Mouse (Mus musculus): ENCODE data around the gene Rpl18.

The Rpl18 gene

DNA sequence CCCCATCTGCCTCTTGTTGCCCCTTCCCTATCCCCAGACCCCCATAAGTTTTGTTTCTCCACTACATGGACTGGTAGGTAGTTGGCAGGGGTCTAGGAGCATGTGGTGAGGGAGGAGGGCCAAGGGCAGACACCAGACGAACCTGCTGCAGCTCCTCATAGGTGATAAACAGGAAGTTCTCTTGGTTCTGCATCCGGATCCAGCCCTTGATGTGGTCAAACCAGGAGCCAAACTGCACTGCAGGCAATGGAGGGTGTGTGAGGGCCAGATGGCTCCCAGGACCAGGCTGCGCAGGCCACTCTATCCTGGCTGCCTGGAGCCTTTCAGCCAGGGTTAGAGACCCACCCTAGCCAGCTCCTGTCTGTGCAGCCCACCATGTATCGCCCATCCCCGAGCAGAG lies 18.2 kb downstream of the Rpl18 start:
- peak; percentile 80 to 87 for DNase-seq

DNA sequence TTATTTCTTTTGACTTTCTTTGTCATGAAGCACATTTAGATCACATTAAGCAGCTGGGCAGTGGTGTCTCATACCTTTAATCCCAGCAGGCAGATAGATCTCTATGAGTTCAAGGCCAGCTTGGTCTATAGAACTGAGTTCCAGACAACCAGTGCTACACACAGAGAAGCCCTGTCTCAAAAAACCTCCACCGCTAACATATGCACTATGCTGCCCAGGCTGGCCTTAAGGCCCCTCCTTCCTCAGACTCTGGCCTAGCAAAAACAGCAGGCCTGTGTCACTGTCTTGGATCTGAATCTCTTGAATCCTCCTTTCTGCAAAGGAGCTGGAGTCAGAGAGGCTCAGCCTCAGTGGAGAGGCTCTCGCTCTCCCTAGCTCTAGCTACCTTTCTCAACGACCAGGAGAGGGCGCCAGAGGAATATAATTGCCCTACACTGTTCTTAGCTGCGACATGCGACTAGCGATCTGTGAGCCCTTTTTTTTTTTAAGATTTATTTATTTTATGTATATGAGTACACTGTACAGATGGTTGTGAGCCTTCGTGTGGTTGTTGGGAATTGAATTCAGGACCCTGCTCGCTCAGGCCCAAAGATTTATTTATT lies 24.0 kb downstream of the Rpl18 start:
- peak; percentile 71 to 81 for DNase-seq

DNA sequence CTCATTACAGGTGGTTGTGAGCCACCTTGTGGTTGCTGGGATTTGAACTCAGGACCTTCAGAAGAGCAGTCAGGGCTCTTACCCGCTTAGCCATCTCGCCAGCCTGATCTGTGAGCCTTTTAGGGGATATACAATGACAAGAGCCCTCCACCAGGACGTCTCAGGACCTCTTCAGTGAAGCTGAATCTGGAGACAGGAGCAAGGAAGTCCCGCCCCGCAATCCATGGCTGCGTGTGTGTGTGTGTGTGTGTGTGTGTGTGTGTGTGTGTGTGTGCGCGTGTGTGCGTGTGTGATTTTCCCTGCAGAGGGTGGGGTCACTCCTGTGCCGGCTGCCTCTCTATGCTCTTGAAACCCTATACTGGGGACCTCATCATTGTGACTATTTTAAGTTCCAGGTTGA lies 24.6 kb downstream of the Rpl18 start:
- DNase-seq = no peak

DNA sequence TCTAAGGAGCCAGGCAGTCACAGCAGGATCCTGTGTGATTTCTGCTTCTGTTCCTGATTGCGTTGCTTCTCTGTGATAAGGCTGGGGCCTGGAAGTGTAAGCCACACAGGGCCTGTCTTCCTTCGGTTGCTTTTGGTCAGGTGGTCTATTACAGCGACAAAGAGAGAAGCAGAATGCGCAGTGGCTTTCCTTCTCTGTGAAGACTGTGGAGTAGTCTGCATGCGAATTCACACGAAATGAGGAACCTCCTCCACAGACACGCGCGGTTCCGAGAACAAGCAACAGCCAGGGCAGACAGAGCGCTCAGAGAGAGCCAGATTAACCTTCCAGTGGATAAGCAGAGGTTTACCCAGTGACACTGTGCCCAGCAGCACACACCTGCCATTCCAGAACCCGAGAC lies 26.1 kb downstream of the Rpl18 start:
- DNase-seq = no peak

DNA sequence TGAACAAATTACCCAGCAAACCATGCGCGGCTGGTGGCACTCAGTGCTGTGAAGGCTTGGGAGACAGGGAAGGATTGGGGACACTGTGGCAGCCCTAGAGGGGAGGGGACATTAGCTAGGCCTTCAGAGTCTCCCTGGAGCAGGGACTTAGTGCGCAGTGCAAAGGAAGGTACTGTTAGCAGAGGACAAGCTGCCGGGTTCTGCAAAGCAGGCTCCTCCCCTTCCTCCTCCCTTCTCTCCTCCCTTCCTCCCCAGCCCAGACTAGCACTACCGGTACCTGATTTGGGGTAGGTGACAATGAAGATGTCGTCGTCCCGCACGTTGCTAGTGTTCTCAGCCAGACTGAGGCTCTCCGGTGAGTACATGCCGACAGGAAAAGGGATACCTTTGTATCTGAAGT lies 26.5 kb downstream of the Rpl18 start:
- peak; percentile 54 to 66 for DNase-seq

DNA sequence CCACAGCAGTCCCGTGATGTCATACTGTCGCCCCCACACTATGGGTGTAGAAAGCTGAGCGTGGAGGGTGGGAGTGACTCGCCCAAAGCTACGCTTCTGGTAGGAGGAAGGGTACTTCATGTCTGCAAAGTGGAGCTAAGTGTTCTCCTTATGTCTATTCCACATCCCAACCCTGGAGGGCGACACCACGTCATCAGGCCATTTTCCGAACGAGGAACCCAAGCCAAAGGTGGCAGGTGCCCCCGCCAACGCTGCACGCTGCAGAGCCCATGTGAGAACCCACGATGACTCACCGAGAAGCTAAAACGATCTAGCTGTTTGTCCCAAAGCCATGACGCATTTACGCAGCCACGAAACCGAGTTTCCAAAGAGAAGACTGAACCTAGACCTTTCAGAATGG lies 27.1 kb downstream of the Rpl18 start:
- DNase-seq = peak in 1 of 2 experiments; percentile 44

DNA sequence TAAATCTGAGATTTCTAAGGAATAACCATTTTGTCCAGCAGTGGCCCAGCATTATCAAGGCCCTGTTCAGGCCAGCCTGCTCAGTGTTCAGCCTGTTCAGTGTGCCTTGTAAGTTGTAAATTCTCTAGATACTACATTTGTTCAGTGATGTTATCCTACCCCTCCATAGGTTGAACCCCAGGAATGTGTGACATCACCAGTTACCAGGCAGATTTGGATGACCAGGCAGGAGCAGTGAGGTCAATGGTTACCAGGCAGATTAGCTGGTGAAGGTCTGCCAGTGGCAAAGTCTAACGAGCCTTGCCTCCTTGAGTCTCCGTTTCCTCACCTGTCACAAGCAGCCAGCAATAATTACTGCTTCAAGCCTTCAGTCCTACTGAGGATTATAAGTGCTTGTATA lies 29.1 kb downstream of the Rpl18 start:
- no peak for DNase-seq

DNA sequence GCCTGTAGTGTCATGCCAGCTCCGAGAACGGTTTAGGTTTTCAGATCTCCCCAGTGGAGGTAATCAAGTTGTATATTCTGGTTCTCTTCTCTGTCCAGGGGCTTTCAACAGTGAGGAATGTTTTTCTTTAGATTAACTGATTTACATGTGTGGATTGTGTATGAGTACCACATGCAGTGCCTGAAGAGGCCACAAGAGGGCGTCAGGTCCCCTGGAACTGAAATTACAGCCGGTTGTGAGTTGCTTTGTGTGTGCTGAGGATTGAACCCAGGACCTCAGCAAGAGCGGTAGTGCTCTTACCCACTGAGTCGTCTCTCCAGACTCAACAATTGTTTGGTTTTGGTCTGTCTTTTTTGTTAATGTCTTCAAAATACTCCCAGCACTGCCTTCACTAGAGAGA lies 31.3 kb downstream of the Rpl18 start:
- DNase-seq = no peak

DNA sequence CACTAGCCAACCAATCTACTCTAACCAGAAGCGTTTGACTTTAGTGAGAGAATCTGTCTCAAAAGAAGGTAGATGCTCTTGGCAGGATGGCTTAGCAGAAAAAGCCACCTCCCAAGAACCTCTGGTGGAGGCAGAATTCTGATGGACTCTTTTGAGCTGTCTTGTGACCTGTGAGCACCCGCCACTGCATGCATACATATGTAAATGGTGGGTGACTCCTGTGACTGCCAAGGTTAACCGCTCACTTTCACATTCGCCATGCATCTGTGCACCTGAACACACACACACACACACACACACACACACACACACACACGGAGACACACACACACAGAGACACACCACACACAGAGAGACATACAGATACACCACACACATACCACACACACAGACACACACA lies 32.2 kb downstream of the Rpl18 start:
- no peak for DNase-seq

DNA sequence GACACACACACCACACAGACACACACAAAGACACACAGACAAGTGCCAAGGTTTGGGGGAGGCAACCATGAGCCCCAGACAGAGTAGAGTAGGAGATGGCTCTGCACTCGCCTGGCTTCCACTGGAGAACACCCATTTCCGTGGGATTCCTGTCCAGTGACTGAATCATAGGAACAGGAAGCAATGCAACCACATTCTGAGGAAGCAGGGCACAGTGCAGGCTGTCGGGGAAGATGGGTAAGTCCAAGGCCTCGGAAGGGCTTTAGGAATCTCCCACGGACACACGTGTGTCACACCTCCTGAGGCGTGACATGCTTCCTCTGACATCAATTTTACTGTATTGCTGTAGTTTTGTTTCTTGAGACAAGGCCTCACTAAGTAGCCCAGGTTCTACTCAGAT lies 32.9 kb downstream of the Rpl18 start:
- DNase-seq = no peak

DNA sequence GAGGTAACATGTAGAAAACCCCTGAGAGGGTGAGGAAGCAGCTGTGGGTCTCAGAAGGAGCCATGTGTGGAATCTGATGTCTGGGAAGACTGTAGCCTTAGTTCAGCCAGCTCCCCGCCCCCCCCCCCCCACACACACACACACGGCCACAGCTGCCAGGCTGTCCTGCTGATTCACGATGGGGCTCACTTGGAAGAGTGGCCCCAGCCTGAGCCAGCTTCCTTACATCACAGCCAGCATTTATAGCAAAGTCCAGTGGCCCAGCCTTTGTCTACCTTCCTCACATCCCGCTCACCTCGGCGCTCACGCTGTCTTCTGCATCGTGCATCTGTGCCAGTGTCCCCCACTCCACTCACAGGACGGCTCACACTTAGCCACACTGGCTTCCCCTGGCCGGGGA lies 34.1 kb downstream of the Rpl18 start:
- no peak for DNase-seq

DNA sequence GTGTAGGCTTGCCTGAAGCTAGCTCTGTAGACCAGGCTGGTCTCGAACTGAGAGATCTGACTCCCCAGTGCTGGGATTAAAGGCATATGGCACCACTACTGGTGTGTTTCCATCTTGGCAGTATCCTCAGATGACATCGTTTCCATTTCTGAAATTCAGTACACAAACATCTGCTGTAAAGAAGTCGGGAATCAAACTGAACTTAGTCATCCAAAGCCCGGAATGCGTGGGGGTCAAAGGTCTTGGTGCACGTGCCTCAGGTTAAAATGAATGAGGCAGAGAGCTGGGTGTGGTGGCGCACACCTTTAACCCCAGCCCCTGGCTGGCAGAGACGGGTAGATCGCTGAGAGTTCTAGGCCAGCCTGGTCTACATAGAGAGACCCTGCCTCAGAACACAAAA lies 34.9 kb downstream of the Rpl18 start:
- no peak for DNase-seq

DNA sequence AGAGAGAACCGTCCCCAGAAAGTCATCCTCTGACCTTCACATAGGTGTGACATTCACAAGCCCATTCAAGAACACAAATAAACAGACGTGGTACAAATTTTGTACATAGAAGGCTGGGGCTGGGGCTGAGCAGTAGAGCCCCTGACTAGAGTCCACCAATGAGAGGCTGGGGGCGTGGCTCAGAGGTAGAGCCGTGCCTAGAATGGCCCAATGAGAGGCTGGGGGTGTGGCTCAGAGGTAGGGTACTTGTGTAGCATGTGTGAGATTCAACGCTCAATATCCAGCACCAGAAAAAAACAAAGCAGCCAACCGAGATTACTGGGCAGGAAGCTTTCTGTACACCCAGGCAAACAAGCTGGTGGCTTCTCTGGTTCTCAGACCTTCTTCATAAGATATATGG lies 40.4 kb downstream of the Rpl18 start:
- DNase-seq = no peak

DNA sequence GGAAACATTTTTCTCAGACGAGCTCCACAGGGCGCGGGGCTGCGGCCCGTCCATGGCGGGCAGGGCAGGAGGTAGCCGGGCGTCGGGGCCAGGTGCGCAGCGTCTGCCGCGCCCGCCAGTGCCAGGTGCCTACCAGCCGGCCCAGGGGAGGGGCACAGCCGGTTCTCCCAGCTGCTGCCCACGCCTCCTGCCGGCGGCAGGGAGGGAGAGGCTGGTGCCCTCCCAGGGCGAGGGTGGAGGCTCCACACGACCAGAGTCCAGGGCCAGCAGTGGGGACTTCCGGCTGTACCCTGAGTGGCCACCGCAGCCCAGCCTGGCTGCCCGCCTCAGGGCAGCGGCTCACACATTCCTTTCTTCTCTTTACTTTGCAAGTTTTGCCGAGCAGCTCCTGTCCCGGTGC lies 44.1 kb downstream of the Rpl18 start:
- peak; percentile 51 to 71 for DNase-seq

DNA sequence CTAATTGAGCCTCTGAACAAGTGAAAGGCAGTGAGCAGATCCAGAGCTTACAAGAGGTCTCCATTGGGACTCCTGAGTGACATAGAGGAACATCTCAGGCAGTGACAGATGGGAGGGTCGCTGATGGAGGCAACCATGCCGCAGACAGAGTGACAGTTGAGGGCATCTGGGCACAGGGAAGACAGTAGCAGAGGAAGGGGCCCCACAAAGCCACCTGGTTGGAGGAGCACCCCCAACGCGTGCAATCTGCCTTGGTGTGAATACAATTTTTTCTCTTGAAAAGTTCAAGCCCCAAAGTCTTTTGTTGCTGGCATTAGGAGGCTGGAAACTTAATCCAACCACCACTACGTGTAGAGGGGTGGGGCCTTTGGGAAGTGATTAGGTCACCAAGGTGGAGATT lies 44.9 kb downstream of the Rpl18 start:
- peak in 1 of 2 experiments; percentile 24 for DNase-seq

DNA sequence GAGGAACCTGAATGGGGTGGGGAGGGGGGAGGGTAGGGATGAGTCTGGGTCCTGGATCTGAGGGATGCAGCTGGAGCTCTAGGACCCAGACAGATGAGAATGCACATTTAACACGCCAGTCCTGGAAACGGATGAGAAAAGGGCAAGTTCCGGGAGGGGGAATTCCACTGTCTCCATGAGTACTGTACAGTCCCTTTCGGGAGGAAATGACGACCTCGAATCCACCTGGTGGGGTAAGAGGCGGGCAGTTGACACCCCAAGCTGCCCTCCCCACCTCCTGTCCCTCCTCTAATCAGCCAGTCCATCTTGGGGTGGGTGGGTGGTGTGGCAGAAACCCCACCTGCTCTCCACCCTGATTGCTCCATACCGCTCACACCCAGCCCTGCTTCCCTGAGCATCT lies 50.7 kb downstream of the Rpl18 start:
- DNase-seq = no peak

DNA sequence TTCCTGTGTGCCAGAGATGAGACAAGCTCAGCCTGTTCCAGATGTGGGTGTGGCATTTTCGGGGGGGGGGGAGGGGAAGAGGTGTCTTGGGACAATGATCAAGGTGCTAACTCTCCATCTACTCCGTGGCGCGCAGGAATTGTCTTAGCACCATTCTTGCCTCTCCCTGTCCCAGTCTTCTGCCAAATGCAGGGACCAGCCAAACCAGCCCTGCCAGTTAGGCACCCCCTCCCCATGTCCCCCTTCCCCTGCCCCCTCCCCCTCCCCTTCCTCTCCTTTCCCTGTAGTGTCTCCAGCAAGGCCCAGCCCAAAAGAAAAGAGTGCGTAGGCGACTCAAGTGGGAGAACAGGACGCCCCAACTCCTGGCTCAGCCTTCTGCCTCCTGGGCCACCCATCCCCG lies 51.5 kb downstream of the Rpl18 start:
- no peak for DNase-seq

DNA sequence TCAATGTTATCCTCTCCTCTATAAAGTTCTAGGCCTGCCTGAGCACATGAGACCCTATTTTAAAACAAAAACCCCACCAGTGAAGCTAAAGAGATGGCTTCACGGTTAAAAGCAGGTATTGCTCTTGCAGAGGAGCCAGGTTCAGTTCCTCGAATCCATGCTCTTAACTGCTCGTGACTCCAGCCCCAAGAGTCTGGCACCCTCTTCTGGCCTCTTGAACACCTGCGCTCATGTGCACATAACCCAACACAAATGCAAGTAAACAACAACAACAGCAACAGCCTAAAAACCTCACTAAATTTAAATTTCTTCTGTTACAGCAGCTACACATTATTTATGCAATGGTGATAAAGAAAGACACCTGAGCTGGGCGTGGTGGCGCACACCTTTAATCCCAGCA lies 52.2 kb downstream of the Rpl18 start:
- DNase-seq = no peak
